Mouse (Mus musculus) G1E (cell line): ENCODE measurements at regions not wholly inside any gene's neighbourhood (a gene's known extent, or its start where the extent isn't known, plus 50 kb on each side); places are given as distances from the start of the nearest gene placed in this dataset.

Source experiments
- ATAC-seq: 2 replicates; pipeline ENCODE4 v1.8.0; 2016; ENCODE audit warnings: mild to moderate bottlenecking; ENCODE audit not compliant: insufficient number of reproducible peaks, poor library complexity, low FRiP score, severe bottlenecking; ENCODE audit errors: extremely low read depth
- DNase-seq: peaks from one replicate; pipeline ENCODE4 v3.0.0; 2012; ENCODE audit warnings: low spot score
- H3K27me3 ChIP-seq: 2 replicates; pipeline ENCODE4 v1.6.1; 2012; ENCODE audit warnings: mild to moderate bottlenecking, low read length, inconsistent platforms; ENCODE audit not compliant: insufficient read depth
- H3K36me3 ChIP-seq: replicated peaks from 2 replicates; pipeline ENCODE3; 2012; ENCODE audit warnings: mild to moderate bottlenecking, inconsistent platforms
- H3K4me1 ChIP-seq: 2 replicates; pipeline ENCODE4 v1.6.1; 2012; ENCODE audit warnings: low read depth, low read length, inconsistent platforms, mixed read lengths; ENCODE audit not compliant: insufficient read depth
- H3K4me3 ChIP-seq: 2 replicates; pipeline ENCODE4 v1.5.1; 2012; ENCODE audit warnings: low read depth, mild to moderate bottlenecking, inconsistent platforms, low read length, moderate library complexity, mixed read lengths
- H3K9me3 ChIP-seq: replicated peaks from 2 replicates; pipeline ENCODE4 v1.6.1; 2012; ENCODE audit warnings: inconsistent platforms
- CTCF ChIP-seq: IDR thresholded peaks from 2 replicates; pipeline ENCODE4 v1.5.1; 2012; ENCODE audit warnings: low read depth, low read length, inconsistent platforms, mixed read lengths
- GATA1 ChIP-seq: IDR thresholded peaks from 2 replicates; pipeline ENCODE4 v1.6.1; 2012; ENCODE audit warnings: borderline replicate concordance, low read length, inconsistent platforms, mixed read lengths
- GATA2 ChIP-seq: IDR thresholded peaks from 2 replicates; pipeline ENCODE4 v1.6.1; 2012; ENCODE audit warnings: low read depth, low read length, inconsistent platforms, borderline replicate concordance
- POLR2AphosphoS5 ChIP-seq: IDR thresholded peaks from 2 replicates; pipeline ENCODE4 v1.6.1; 2012; ENCODE audit warnings: low read depth, low read length, inconsistent platforms; ENCODE audit not compliant: insufficient replicate concordance
- TAL1 ChIP-seq: conservative IDR thresholded peaks from 2 replicates; pipeline ENCODE4 v1.6.1; 2012; ENCODE audit warnings: low read depth, low read length, inconsistent platforms, mixed read lengths

DNA sequence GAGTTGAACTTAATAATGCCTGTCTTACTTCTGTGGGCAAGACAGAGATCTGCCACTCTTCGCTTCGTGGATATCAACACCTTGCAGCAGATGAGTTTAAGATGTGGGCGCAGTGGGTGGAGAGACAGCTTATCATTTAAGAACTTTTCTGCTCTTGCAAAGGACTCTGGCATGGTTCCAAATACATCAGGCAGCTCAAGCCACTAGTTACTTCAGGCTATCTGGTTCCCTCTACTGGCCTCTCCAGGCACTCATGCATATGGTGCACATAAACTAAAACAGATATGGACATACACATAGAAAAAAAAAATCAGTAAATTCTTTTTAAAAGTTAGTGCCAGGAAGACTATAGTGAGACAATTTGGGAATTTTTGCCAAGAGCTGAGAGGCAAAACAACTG is 560.5 kb upstream of the Sall1 start:
- Histone ChIP-seq H3K9me3 (peaks cover 9% of the 10 kb centered on the region), H3K36me3 (no peaks in the 10 kb centered on the region), H3K4me1 (no peaks in the 10 kb centered on the region), H3K27me3 (no peaks in the 10 kb centered on the region), H3K4me3 (no peak overlapping the region)
- TF ChIP-seq TAL1, result no peak
- DNase-seq (no peak), ATAC-seq (no peak)

DNA sequence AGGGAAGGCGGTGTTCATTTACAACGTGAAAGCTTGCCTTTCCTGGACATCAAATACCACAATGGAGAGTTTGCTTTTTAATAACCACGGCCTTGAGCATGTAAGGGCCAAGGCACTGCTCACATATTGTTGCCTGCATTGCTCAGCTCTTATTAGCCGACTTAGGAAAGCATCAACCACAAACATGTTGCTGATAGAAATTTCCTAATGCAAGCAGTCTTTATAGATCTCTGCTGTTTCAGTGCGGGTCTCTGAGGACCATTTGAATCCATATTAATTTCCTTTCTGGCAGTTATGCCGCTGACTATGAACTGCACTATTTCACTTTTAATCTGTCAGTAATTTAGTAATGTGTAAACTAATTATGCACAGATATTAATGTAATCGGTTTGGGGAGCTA is 552.4 kb upstream of the Sall1 start:
- peaks cover 18% of the 10 kb centered on the region for H3K9me3 ChIP-seq
- H3K4me3 ChIP-seq, result no peak overlapping the region
- ATAC-seq (no peak), DNase-seq (no peak)
- H3K4me1 ChIP-seq, result no peaks in the 10 kb centered on the region
- TF ChIP-seq POLR2AphosphoS5, result no peak
- TF ChIP-seq GATA1, result no peak
- TF ChIP-seq CTCF, result no peak
- TF ChIP-seq GATA2, result no peak
- TF ChIP-seq TAL1, result no peak
- H3K27me3 ChIP-seq, result no peaks in the 10 kb centered on the region
- H3K36me3 ChIP-seq, result no peaks in the 10 kb centered on the region

DNA sequence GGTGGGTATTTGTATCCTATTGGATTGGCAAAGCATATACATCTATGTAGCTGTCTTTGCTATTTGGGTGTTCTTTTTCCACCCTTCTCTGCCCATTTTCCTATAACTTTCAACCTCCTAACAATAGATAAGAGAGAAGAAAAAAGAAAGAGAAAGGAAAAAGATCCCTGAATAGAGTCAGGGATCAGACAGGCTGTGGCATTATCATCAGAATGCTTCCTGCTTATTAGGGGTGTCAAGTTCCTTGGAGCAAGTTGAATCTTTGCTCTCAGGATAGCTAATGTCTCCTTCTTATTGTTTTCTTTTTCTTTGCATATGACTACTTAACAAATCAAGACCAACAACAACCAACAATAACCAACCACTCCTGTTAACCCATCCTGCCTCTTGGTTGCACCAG is 539.1 kb upstream of the Sall1 start:
- Histone ChIP-seq H3K27me3 (no peaks in the 10 kb centered on the region), H3K4me3 (no peak overlapping the region), H3K4me1 (no peaks in the 10 kb centered on the region), H3K36me3 (no peaks in the 10 kb centered on the region), H3K9me3 (peaks cover 11% of the 10 kb centered on the region)
- ATAC-seq (no peak), DNase-seq (no peak)
- no peak for TF ChIP-seq CTCF
- TF ChIP-seq TAL1, result no peak
- no peak for TF ChIP-seq POLR2AphosphoS5
- TF ChIP-seq GATA2, result no peak
- no peak for TF ChIP-seq GATA1

DNA sequence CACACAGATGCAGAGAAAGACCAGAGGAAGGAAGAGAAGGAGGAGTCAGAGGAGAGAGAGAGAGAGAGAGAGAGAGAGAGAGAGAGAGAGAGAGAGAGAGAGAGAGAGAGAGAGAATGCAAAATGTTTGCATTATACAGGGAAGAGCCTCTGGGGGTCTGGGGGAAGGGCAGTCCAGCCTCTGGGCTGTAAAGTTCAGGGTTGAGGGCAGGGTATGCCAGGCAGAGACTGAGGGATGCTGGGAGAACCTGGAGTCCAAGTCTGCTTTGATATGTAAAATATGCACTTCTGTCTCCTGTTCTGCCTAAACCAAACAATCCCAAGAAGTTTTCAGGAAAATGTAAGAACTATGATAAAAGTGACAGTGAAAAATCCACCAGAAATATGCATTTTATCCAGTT is 538.6 kb upstream of the Sall1 start:
- DNase-seq (no peak), ATAC-seq (no peak)
- no peaks in the 10 kb centered on the region for H3K27me3 ChIP-seq
- H3K9me3 ChIP-seq, result peaks cover 11% of the 10 kb centered on the region
- TF ChIP-seq GATA1, result no peak
- no peak for TF ChIP-seq CTCF
- H3K36me3 ChIP-seq, result no peaks in the 10 kb centered on the region
- no peaks in the 10 kb centered on the region for H3K4me1 ChIP-seq
- H3K4me3 ChIP-seq, result no peak overlapping the region

DNA sequence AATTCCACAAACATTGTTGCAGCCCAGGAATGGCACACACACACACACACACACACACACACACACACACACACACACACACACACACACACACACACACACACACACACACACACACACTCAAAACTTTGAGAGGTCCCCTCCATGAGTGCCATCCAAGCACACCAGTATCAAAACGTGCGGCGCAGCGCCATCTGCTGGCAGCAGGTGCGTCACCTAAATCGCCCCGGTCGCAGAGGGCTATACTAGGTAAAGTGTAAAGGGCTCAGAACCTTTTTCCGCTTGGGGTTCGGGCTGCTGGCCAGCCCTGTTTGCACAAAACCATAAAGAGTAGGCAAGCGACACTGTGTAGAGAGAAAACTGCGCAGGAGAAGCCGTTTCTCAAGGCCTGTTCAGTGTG is 527.9 kb upstream of the Sall1 start:
- DNase-seq, result no peak

DNA sequence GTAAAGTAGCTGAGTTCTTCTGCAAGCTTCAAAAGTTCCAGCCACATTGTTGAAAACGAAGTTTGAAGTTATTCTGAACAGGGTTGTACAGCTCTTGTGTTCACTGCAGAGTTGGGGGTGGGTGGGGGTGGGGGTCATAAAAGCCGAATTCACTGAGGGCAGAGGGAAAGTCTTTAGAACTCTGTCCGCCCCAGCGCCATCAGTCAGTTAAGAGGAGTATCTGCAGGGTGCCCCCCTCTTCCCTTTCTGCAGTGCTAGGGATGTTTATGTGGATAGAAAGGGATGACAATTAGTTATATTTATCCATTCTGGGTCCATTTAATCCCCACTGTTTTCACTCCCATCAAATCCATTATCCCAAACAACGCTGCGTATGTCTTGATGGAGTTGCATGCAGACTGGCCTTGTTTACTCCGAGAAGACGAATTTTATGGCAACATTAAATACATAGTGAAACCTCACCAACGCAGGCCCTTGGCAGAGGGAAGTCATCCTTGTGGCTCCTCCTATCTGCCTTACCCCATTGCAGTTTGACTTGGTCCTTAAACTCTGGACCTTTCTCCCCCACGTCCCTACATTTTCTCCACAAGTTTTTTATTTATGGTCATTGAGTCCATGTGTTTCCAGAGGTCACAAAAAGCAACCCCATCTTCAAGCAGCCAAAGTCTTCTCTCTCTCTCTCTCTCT is 526.8 kb upstream of the Sall1 start:
- DNase-seq (no peak), ATAC-seq (no peak)
- no peaks in the 10 kb centered on the region for H3K4me1 ChIP-seq
- H3K36me3 ChIP-seq, result no peaks in the 10 kb centered on the region
- H3K9me3 ChIP-seq, result peaks cover 43% of the 10 kb centered on the region
- TF ChIP-seq GATA1, result no peak
- TF ChIP-seq POLR2AphosphoS5, result no peak
- TF ChIP-seq TAL1, result no peak
- TF ChIP-seq GATA2, result no peak
- no peak for TF ChIP-seq CTCF
- no peaks in the 10 kb centered on the region for H3K27me3 ChIP-seq
- H3K4me3 ChIP-seq, result no peak overlapping the region

More for the DNA sequence above, 527.9 kb upstream of the Sall1 start:
- Histone ChIP-seq H3K36me3 (no peaks in the 10 kb centered on the region), H3K4me1 (no peaks in the 10 kb centered on the region), H3K4me3 (no peak overlapping the region), H3K27me3 (no peaks in the 10 kb centered on the region), H3K9me3 (peaks cover 45% of the 10 kb centered on the region)
- no peak for ATAC-seq
- TF ChIP-seq POLR2AphosphoS5 (no peak), GATA2 (no peak), TAL1 (no peak), GATA1 (no peak), CTCF (no peak)

DNA sequence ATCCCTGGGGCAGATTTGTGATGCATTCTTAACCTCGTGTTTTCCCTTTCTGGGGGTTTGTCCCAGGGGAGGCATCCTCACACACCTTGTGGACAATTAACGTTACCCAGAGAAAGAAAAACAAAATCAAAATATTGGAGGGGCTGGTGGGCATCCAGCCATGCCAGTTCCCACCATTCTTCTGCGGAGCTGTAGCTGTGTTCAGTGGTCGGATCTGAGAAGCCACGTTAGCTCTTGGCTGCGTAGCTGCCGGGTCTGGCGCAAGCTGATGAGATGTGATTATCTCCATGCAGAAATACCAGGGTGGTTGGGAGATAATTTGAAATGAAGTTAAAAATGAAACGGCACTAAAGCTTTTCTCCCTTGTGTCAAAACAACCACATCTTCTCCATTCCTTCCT is 525.4 kb upstream of the Sall1 start:
- TF ChIP-seq GATA2 (no peak), CTCF (no peak), TAL1 (no peak), POLR2AphosphoS5 (no peak), GATA1 (no peak)
- no peaks in the 10 kb centered on the region for H3K27me3 ChIP-seq
- no peaks in the 10 kb centered on the region for H3K36me3 ChIP-seq
- H3K4me1 ChIP-seq, result no peaks in the 10 kb centered on the region
- peaks cover 47% of the 10 kb centered on the region for H3K9me3 ChIP-seq
- ATAC-seq, result no peak
- DNase-seq, result no peak
- H3K4me3 ChIP-seq, result no peak overlapping the region
